Mouse (Mus musculus): ENCODE data around the gene Prpf38b. TPM values are rescaled to one million over a fixed set of nuclear protein-coding genes. Genes with fewer than 3 reads are reported as not detected.

Gene Prpf38b
- 19.2 and 37.7 TPM in 2 replicates for polyA plus RNA-seq (2012; rRNA removed)

GRCm38 (mm10) chr3:108911548-108912413 lies at the start of gene Prpf38b:
TSS of gene Prpf38b (minus strand) at chr3:108911727.

GRCm38 (mm10) chr3:108940001-108940633 lies 28.6 kb upstream of the Prpf38b start, which contains the start of gene Gm9857:
TSS of gene Gm9857 (minus strand) at chr3:108940445.

GRCm38 (mm10) chr3:108939573-108939972 lies 28.0 kb upstream of the Prpf38b start, which contains the start of gene Henmt1:
TSS of gene Henmt1 (plus strand) at chr3:108939873.

GRCm38 (mm10) chr3:108889908-108890307 lies 21.6 kb downstream of the Prpf38b start, which contains the start of gene Fndc7:
TSS of gene Fndc7 (minus strand) at chr3:108890008.

Other genes starting within 250 kb of the Prpf38b start
- gene Gpsm2, start 189.4 kb downstream of the Prpf38b start, polyA plus RNA-seq (2012; rRNA removed), result 2.4 TPM in 2 replicates
- not detected in 2 replicates for gene Aknad1, start 172.1 kb downstream of the Prpf38b start, polyA plus RNA-seq (2012; rRNA removed)
- gene Stxbp3, start 71.2 kb downstream of the Prpf38b start, polyA plus RNA-seq (2012; rRNA removed), result 0.57 and 1.3 TPM in 2 replicates
- gene Fndc7, start 21.7 kb downstream of the Prpf38b start, polyA plus RNA-seq (2012; rRNA removed), result 0.06 and 0.17 TPM in 2 replicates
- gene Henmt1, start 28.1 kb upstream of the Prpf38b start, polyA plus RNA-seq (2012; rRNA removed), result not detected in 2 replicates
- 0.90 TPM in 1 of 2 replicates, not detected in the other for gene Gm9857, start 28.7 kb upstream of the Prpf38b start, polyA plus RNA-seq (2012; rRNA removed)
- 0.55 and 0.90 TPM in 2 replicates for gene Fam102b, start 115.9 kb upstream of the Prpf38b start, polyA plus RNA-seq (2012; rRNA removed)
- gene Slc25a54, start 168.7 kb upstream of the Prpf38b start, polyA plus RNA-seq (2012; rRNA removed), result not detected in 2 replicates
- gene Slc25a24, start 211.4 kb upstream of the Prpf38b start, polyA plus RNA-seq (2012; rRNA removed), result 3.3 and 7.1 TPM in 2 replicates